Mouse (Mus musculus): ENCODE measurements around the gene Celf5.

DNA sequence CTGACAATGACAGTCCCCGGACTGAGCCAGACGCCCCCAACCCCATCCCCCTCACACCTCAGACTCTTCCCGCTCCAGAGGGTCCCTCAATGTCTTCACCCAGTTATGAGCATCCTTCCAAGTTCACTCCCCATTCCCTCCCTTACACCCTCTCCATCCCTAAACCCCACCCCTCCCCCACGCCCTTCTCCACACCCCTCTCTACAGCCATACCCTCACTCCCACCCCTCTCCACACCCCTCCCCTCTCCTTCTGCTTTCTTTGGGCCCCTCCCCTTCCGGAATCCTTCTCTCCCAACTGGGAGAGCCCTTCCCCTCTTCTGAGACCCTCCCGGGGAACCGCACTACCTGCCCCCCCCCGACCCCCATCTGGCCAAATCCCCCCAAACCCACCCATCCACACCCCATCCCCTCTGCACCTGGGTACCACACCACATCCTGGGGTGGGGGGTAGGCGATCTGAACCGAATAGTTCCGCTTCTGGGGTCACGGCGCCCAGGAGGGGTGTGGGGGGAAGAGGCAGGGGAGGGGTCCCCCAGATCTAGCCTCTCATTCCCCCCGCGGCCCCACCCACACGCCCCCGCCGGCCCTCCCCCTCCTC lies 10.0 kb downstream of the Celf5 start:
- TF ChIP-seq CTCF (IDR thresholded peaks at IDR 0.05; ENCODE audit: low read depth, low read length) = no peak
- TF ChIP-seq POLR2A (IDR thresholded peaks at IDR 0.05; ENCODE audit: extremely low read depth, insufficient read depth, low read length) = no peak
